Mouse (Mus musculus) stomach, adult 2 months (tissue): ENCODE results near the gene Vkorc1l1. TPM values are rescaled to one million over a fixed set of nuclear protein-coding genes. Genes with fewer than 3 reads are reported as not detected.

Source experiments
- polyA plus RNA-seq: library from polyadenylated mRNA; depleted of rRNA; stranded (reverse); fragments of >200 nt; gene quantifications from 2 replicates; pipeline ENCODE4 v1.2.3, GENCODE M21; 2012; rRNA removed

The Vkorc1l1 gene
- polyA plus RNA-seq, result 3.9 and 6.9 TPM in 2 replicates

GRCm38 (mm10) chr5:129941495-129942045 is at the start of gene Vkorc1l1:
TSS of gene Vkorc1l1 (plus strand) at chr5:129941970.

GRCm38 (mm10) chr5:129895198-129896088 is 46.3 kb upstream of the Vkorc1l1 start, which contains the start of gene Zbed5:
TSS of gene Zbed5 (plus strand) at chr5:129895723.

GRCm38 (mm10) chr5:129898449-129898848 is 43.3 kb upstream of the Vkorc1l1 start, which contains the start of gene Phkg1:
TSS of gene Phkg1 (minus strand) at chr5:129898549.

GRCm38 (mm10) chr5:129908242-129908965 is 33.4 kb upstream of the Vkorc1l1 start, which contains the start of gene Nupr1l:
TSS of gene Nupr1l (plus strand) at chr5:129908540.

GRCm38 (mm10) chr5:130002301-130003146 is 60.8 kb downstream of the Vkorc1l1 start, which contains the start of gene Gusb:
TSS of gene Gusb (minus strand) at chr5:130003049.

GRCm38 (mm10) chr5:130029142-130029897 is 87.5 kb downstream of the Vkorc1l1 start, which contains the start of the genes Asl and Crcp:
TSS of gene Asl (minus strand) at chr5:130029247.
TSS of gene Crcp (plus strand) at chr5:130029290.

Other genes starting within 250 kb of the Vkorc1l1 start
- gene Sept14, start 233.5 kb upstream of the Vkorc1l1 start, polyA plus RNA-seq, result not detected in 2 replicates
- 30.9 and 37.4 TPM in 2 replicates for gene Mrps17, start 226.5 kb upstream of the Vkorc1l1 start, polyA plus RNA-seq
- gene Nipsnap2, start 216.9 kb upstream of the Vkorc1l1 start, polyA plus RNA-seq, result 13.1 and 16.2 TPM in 2 replicates
- gene Psph, start 154.5 kb upstream of the Vkorc1l1 start, polyA plus RNA-seq, result 11.9 and 13.8 TPM in 2 replicates
- 5.2 and 5.6 TPM in 2 replicates for gene Sumf2, start 95.0 kb upstream of the Vkorc1l1 start, polyA plus RNA-seq
- 1,057 and 2,189 TPM in 2 replicates for gene Chchd2, start 54.5 kb upstream of the Vkorc1l1 start, polyA plus RNA-seq
- 0.40 and 0.51 TPM in 2 replicates for gene Zbed5, start 46.2 kb upstream of the Vkorc1l1 start, polyA plus RNA-seq
- 0.41 and 0.74 TPM in 2 replicates for gene Phkg1, start 43.4 kb upstream of the Vkorc1l1 start, polyA plus RNA-seq
- gene Nupr1l, start 33.4 kb upstream of the Vkorc1l1 start, polyA plus RNA-seq, result 3.4 and 4.2 TPM in 2 replicates
- gene Gusb, start 61.1 kb downstream of the Vkorc1l1 start, polyA plus RNA-seq, result 9.3 and 9.4 TPM in 2 replicates
- 11.9 and 15.0 TPM in 2 replicates for gene Asl, start 87.3 kb downstream of the Vkorc1l1 start, polyA plus RNA-seq
- 2.5 and 2.9 TPM in 2 replicates for gene Crcp, start 87.3 kb downstream of the Vkorc1l1 start, polyA plus RNA-seq
- 6.8 and 7.0 TPM in 2 replicates for gene Tpst1, start 131.4 kb downstream of the Vkorc1l1 start, polyA plus RNA-seq
- 1.4 and 2.8 TPM in 2 replicates for gene Kctd7, start 202.9 kb downstream of the Vkorc1l1 start, polyA plus RNA-seq
- gene Rabgef1, start 229.8 kb downstream of the Vkorc1l1 start, polyA plus RNA-seq, result 13.9 and 14.9 TPM in 2 replicates